Mouse (Mus musculus) hindbrain, embryonic 16.5 days (tissue): Measurements from ENCODE around the gene Sptb. TPM values are rescaled to one million over a fixed set of nuclear protein-coding genes. Genes with fewer than 3 reads are reported as not detected.
A peak's percentile ranks its signal among the peaks of the same experiment; 100 is the strongest.

Experiments used
- ATAC-seq: fragments of 200-750 bp; cut with Nextera tagmentation; 2 replicates; pipeline ENCODE4 v1.8.0; 2017; ENCODE audit warnings: moderate TSS enrichment, moderate library complexity
- H3K27ac ChIP-seq: fragments of 300-500 bp; sonication (generic); 2 replicates; pipeline ENCODE4 v1.5.1; 2014; ENCODE audit warnings: low read depth, mild to moderate bottlenecking, control low read depth, low read length, moderate library complexity
- H3K27me3 ChIP-seq: fragments of 300-500 bp; sonication (generic); replicated peaks from 2 replicates; pipeline ENCODE4 v1.6.1; 2014; ENCODE audit warnings: low read length; ENCODE audit not compliant: control insufficient read depth, insufficient read depth
- H3K36me3 ChIP-seq: fragments of 300-500 bp; sonication (generic); 2 replicates; pipeline ENCODE4 v1.6.1; 2014; ENCODE audit warnings: mild to moderate bottlenecking, low read length, moderate library complexity, mixed read lengths; ENCODE audit not compliant: control insufficient read depth, insufficient read depth
- H3K4me1 ChIP-seq: fragments of 300-500 bp; sonication (generic); 2 replicates; pipeline ENCODE4 v1.6.1; 2014; ENCODE audit warnings: low read depth, low read length; ENCODE audit not compliant: control insufficient read depth, insufficient read depth
- H3K4me2 ChIP-seq: fragments of 300-500 bp; sonication (generic); 2 replicates; pipeline ENCODE4 v1.6.1; 2014; ENCODE audit warnings: mild to moderate bottlenecking, low read length, control low read depth, moderate library complexity
- H3K4me3 ChIP-seq: fragments of 300-500 bp; sonication (generic); 2 replicates; pipeline ENCODE4 v1.5.1; 2014; ENCODE audit warnings: mild to moderate bottlenecking, low read length, control low read depth, moderate library complexity
- H3K9ac ChIP-seq: fragments of 300-500 bp; sonication (generic); 2 replicates; pipeline ENCODE4 v1.6.1; 2014; ENCODE audit warnings: low read depth, mild to moderate bottlenecking, control low read depth, low read length, moderate library complexity
- H3K9me3 ChIP-seq: fragments of 300-500 bp; sonication (generic); 2 replicates; pipeline ENCODE4 v1.6.1; 2014; ENCODE audit warnings: mild to moderate bottlenecking, low read length, moderate library complexity; ENCODE audit not compliant: control insufficient read depth
- WGBS: fragments of 180-500 bp; shearing (Covaris S2); extraction: QIAGEN DNeasy Blood & Tissue Kit; methylation state at CpG from one replicate; pipeline ENCODE4 v1.1.7; 2014; 5-methylcytosine and 5-hydroxymethylcytosine counted together
- polyA plus RNA-seq: library from polyadenylated mRNA; unstranded; fragments of >200 nt; fragmentation: Nextera tagmentation; extraction: Ambion mirVana; gene quantifications from 2 replicates; pipeline ENCODE4 v1.2.1, GENCODE M21; 2015

Gene Sptb
- polyA plus RNA-seq, 1 experiment from 2014 or later = 7.0 TPM

GRCm38 (mm10) chr12:76651788-76652345 is 58.5 kb downstream of the Sptb start:
- H3K4me2 ChIP-seq = no peak overlapping the region
- 0 out of 2 replicates have a peak, but pooled peaks cover 2% of the 10 kb centered on the region for H3K4me1 ChIP-seq
- no peak overlapping the region for H3K27ac ChIP-seq
- no peak overlapping the region for H3K9ac ChIP-seq
- no peak overlapping the region for H3K4me3 ChIP-seq
- H3K36me3 ChIP-seq = no peaks in the 10 kb centered on the region
- WGBS = 82% methylated on average over 6 of the region's 6 CpGs
- ATAC-seq = no peak
- no peaks in the 10 kb centered on the region for H3K9me3 ChIP-seq
- H3K27me3 ChIP-seq = no peaks in the 10 kb centered on the region

- Histone ChIP-seq H3K9me3 (no peaks in the 10 kb centered on the region), H3K27me3 (no peaks in the 10 kb centered on the region), H3K4me2 (no peak overlapping the region), H3K27ac (no peak overlapping the region), H3K4me3 (no peak overlapping the region), H3K4me1 (peaks cover 9% of the 10 kb centered on the region), H3K9ac (no peak overlapping the region), H3K36me3 (no peaks in the 10 kb centered on the region)
- 39% methylated on average over 16 of the region's 16 CpGs for WGBS
- peak; percentile 62 for ATAC-seq
Observed at GRCm38 (mm10) chr12:76649708-76650687, 60.3 kb downstream of the Sptb start.

GRCm38 (mm10) chr12:76645222-76646110 is 64.9 kb downstream of the Sptb start:
- Histone ChIP-seq H3K4me3 (no peak overlapping the region), H3K4me1 (peaks cover 13% of the 10 kb centered on the region), H3K27ac (no peak overlapping the region; the same call in 1 of the 2 replicates), H3K36me3 (no peaks in the 10 kb centered on the region), H3K27me3 (no peaks in the 10 kb centered on the region), H3K9ac (peak overlapping the region; percentile 8; the same call in 1 of the 2 replicates), H3K4me2 (peak overlapping the region; percentile 10; the same call in 1 of the 2 replicates), H3K9me3 (no peaks in the 10 kb centered on the region)
- peak; percentile 48; the same call in 1 of the 2 replicates for ATAC-seq
- 20% methylated on average over 23 of the region's 23 CpGs for WGBS

- ATAC-seq = peak; percentile 28
- Histone ChIP-seq H3K9me3 (no peaks in the 10 kb centered on the region), H3K4me3 (no peak overlapping the region), H3K36me3 (no peaks in the 10 kb centered on the region), H3K27ac (peak overlapping the region; percentile 69), H3K4me1 (peaks cover 12% of the 10 kb centered on the region), H3K9ac (no peak overlapping the region), H3K27me3 (no peaks in the 10 kb centered on the region), H3K4me2 (no peak overlapping the region)
- WGBS = 54% methylated on average over 8 of the region's 8 CpGs
Observed at GRCm38 (mm10) chr12:76643679-76644078, 66.7 kb downstream of the Sptb start.

GRCm38 (mm10) chr12:76642616-76643015 is 67.7 kb downstream of the Sptb start:
- whole genome bisulfite sequencing = 83% methylated on average over 4 of the region's 4 CpGs
- ATAC-seq = no peak
- H3K27me3 ChIP-seq = no peaks in the 10 kb centered on the region

GRCm38 (mm10) chr12:76640620-76641019 is 69.7 kb downstream of the Sptb start:
- H3K4me1 ChIP-seq = peaks cover 8% of the 10 kb centered on the region
- no peaks in the 10 kb centered on the region for H3K36me3 ChIP-seq
- H3K27me3 ChIP-seq = no peaks in the 10 kb centered on the region
- H3K9me3 ChIP-seq = no peaks in the 10 kb centered on the region
- H3K9ac ChIP-seq = no peak overlapping the region
- H3K27ac ChIP-seq = no peak overlapping the region
- H3K4me3 ChIP-seq = no peak overlapping the region
- ATAC-seq = no peak
- H3K4me2 ChIP-seq = no peak overlapping the region
- 44% methylated on average over 8 of the region's 8 CpGs for WGBS

More at GRCm38 (mm10) chr12:76642616-76643015, 67.7 kb downstream of the Sptb start:
- Histone ChIP-seq H3K27ac (no peak overlapping the region), H3K4me3 (no peak overlapping the region), H3K4me2 (no peak overlapping the region), H3K9me3 (no peaks in the 10 kb centered on the region), H3K9ac (no peak overlapping the region), H3K4me1 (peaks cover 12% of the 10 kb centered on the region), H3K36me3 (no peaks in the 10 kb centered on the region)

GRCm38 (mm10) chr12:76634899-76635693 is 75.3 kb downstream of the Sptb start:
- ATAC-seq = peak; percentile 86
- Histone ChIP-seq H3K4me2 (peak overlapping the region; percentile 34), H3K27ac (peak overlapping the region; percentile 66), H3K9me3 (no peaks in the 10 kb centered on the region), H3K36me3 (no peaks in the 10 kb centered on the region), H3K9ac (0 out of 2 replicates have a peak overlapping the region, but pooled peaks have one; percentile 10), H3K4me3 (no peak overlapping the region), H3K4me1 (peaks cover 13% of the 10 kb centered on the region), H3K27me3 (no peaks in the 10 kb centered on the region)
- WGBS = 31% methylated on average over 15 of the region's 15 CpGs

GRCm38 (mm10) chr12:76623374-76623773 is 87.0 kb downstream of the Sptb start:
- peak; percentile 58 for ATAC-seq
- Histone ChIP-seq H3K9me3 (no peaks in the 10 kb centered on the region), H3K4me1 (no peaks in the 10 kb centered on the region), H3K27ac (no peak overlapping the region), H3K27me3 (no peaks in the 10 kb centered on the region), H3K9ac (no peak overlapping the region), H3K4me3 (no peak overlapping the region), H3K36me3 (peaks cover 6% of the 10 kb centered on the region; the same call in 1 of the 2 replicates), H3K4me2 (no peak overlapping the region)
- WGBS = 42% methylated on average over 6 of the region's 6 CpGs
